Mouse (Mus musculus) CH12.LX (cell line): ENCODE measurements at regions not wholly inside any gene's neighbourhood (a gene's known extent, or its start where the extent isn't known, plus 50 kb on each side); places are given as distances from the start of the nearest gene placed in this dataset.

Experiments used
- DNase-seq: peaks from one replicate; pipeline ENCODE4 v3.0.0-alpha.2; 2013; ENCODE audit errors: extremely low read depth
- H3K27ac ChIP-seq: 2 replicates; pipeline ENCODE4 v1.5.1; 2012; ENCODE audit warnings: low read depth, mild to moderate bottlenecking, control low read depth, moderate library complexity; ENCODE audit not compliant: insufficient read depth
- H3K27me3 ChIP-seq: replicated peaks from 2 replicates; pipeline ENCODE3; 2012; ENCODE audit warnings: inconsistent platforms
- H3K36me3 ChIP-seq, 2 experiments: replicated peaks in 1 of 2; 2 replicates each; pipeline versions ENCODE3 to v1.6.1; 2012; ENCODE audit warnings: inconsistent platforms in 1 of 2, low read length in 1 of 2, mild to moderate bottlenecking in 1 of 2, mixed read lengths in 1 of 2, moderate library complexity in 1 of 2; ENCODE audit not compliant: control insufficient read depth in 1 of 2, insufficient read depth in 1 of 2
- H3K4me1 ChIP-seq, 2 experiments: 2 replicates each; pipeline ENCODE4 v1.6.1; 2012; ENCODE audit warnings: inconsistent platforms in 1 of 2, moderate library complexity in 1 of 2; ENCODE audit not compliant: insufficient read depth in 2 of 2, control insufficient read depth in 1 of 2
- H3K4me2 ChIP-seq: 2 replicates; pipeline ENCODE4 v1.6.1; 2012; ENCODE audit warnings: low read depth, mild to moderate bottlenecking, control low read depth; ENCODE audit not compliant: poor library complexity, insufficient read depth, severe bottlenecking
- H3K4me3 ChIP-seq, 3 experiments: fragments of 150-350 bp in 1 of 3; sonication (generic) in 1 of 3; replicated peaks in 1 of 3; 2 replicates each; pipeline versions ENCODE3 to v1.5.1; 2011 to 2012; ENCODE audit warnings: low read depth in 2 of 3, low read length in 2 of 3, mild to moderate bottlenecking in 2 of 3, moderate library complexity in 2 of 3, control low read depth in 1 of 3, improper control_type of control experiment in 1 of 3, inconsistent platforms in 1 of 3, mixed read lengths in 1 of 3; ENCODE audit not compliant: poor library complexity in 1 of 3
- H3K79me2 ChIP-seq: replicated peaks from 2 replicates; pipeline ENCODE4 v1.6.1; 2012; ENCODE audit warnings: mild to moderate bottlenecking, moderate library complexity; ENCODE audit not compliant: control insufficient read depth, poor library complexity, insufficient read depth, severe bottlenecking; ENCODE audit errors: extremely low read depth
- H3K9ac ChIP-seq: 2 replicates; pipeline ENCODE4 v1.6.1; 2012; ENCODE audit warnings: low read depth, mild to moderate bottlenecking, control low read depth, moderate library complexity; ENCODE audit not compliant: insufficient read depth
- H3K9me3 ChIP-seq: replicated peaks from 2 replicates; pipeline ENCODE3; 2012; ENCODE audit warnings: low read length, inconsistent platforms, mixed read lengths
- ELF1 ChIP-seq: IDR thresholded peaks from 2 replicates; pipeline ENCODE4 v1.6.1; 2014; ENCODE audit warnings: low read depth, mild to moderate bottlenecking, inconsistent platforms, low read length, improper control_type of control experiment
- HCFC1 ChIP-seq: IDR thresholded peaks from 2 replicates; pipeline ENCODE4 v1.6.1; 2012; ENCODE audit warnings: low read depth, mild to moderate bottlenecking, inconsistent platforms, low read length, improper control_type of control experiment
- IRF4 ChIP-seq: IDR thresholded peaks from 2 replicates; pipeline ENCODE4 v1.6.1; 2014; ENCODE audit warnings: low read depth, mild to moderate bottlenecking, inconsistent platforms, low read length, improper control_type of control experiment
- JUND ChIP-seq: conservative IDR thresholded peaks from 2 replicates; pipeline ENCODE4 v1.6.1; 2011; ENCODE audit warnings: low read depth, low read length, improper control_type of control experiment
- KAT2A ChIP-seq: IDR thresholded peaks from 2 replicates; pipeline ENCODE4 v1.6.1; 2012; ENCODE audit warnings: low read length, improper control_type of control experiment, inconsistent platforms; ENCODE audit not compliant: insufficient replicate concordance
- MAFK ChIP-seq: IDR thresholded peaks from 2 replicates; pipeline ENCODE4 v1.6.1; 2011; ENCODE audit warnings: low read length, improper control_type of control experiment; ENCODE audit not compliant: insufficient replicate concordance
- MEF2A ChIP-seq: IDR thresholded peaks from 2 replicates; pipeline ENCODE4 v1.6.1; 2014; ENCODE audit warnings: low read depth, mild to moderate bottlenecking, inconsistent platforms, low read length, improper control_type of control experiment, borderline replicate concordance
- MXI1 ChIP-seq: IDR thresholded peaks from 2 replicates; pipeline ENCODE4 v1.6.1; 2011; ENCODE audit warnings: mild to moderate bottlenecking, low read depth, low read length, improper control_type of control experiment
- NELFE ChIP-seq: IDR thresholded peaks from 2 replicates; pipeline ENCODE4 v1.6.1; 2011; ENCODE audit warnings: low read depth, low read length, improper control_type of control experiment
- NRF1 ChIP-seq: IDR thresholded peaks from 2 replicates; pipeline ENCODE4 v1.6.1; 2014; ENCODE audit warnings: low read depth, mild to moderate bottlenecking, inconsistent platforms, low read length, improper control_type of control experiment, moderate library complexity
- POLR2A ChIP-seq: IDR thresholded peaks from 2 replicates; pipeline ENCODE4 v1.6.1; 2011; ENCODE audit warnings: low read depth, mild to moderate bottlenecking, improper control_type of control experiment, low read length
- POLR2AphosphoS2 ChIP-seq: IDR thresholded peaks from 2 replicates; pipeline ENCODE4 v1.6.1; 2011; ENCODE audit warnings: low read depth, low read length, improper control_type of control experiment
- RAD21 ChIP-seq: IDR thresholded peaks from 2 replicates; pipeline ENCODE4 v1.6.1; 2011; ENCODE audit warnings: low read depth, mild to moderate bottlenecking, low read length, improper control_type of control experiment, moderate library complexity
- TBP ChIP-seq: conservative IDR thresholded peaks from 2 replicates; pipeline ENCODE4 v1.6.1; 2011; ENCODE audit warnings: low read depth, low read length, improper control_type of control experiment
- TCF12 ChIP-seq: IDR thresholded peaks from 2 replicates; pipeline ENCODE4 v1.6.1; 2014; ENCODE audit warnings: low read depth, mild to moderate bottlenecking, inconsistent platforms, low read length, improper control_type of control experiment
- USF1 ChIP-seq: IDR thresholded peaks from 2 replicates; pipeline ENCODE4 v1.6.1; 2014; ENCODE audit warnings: low read depth, mild to moderate bottlenecking, inconsistent platforms, low read length, improper control_type of control experiment
- USF2 ChIP-seq: conservative IDR thresholded peaks from 2 replicates; pipeline ENCODE4 v1.6.1; 2011; ENCODE audit warnings: low read depth, low read length, improper control_type of control experiment
- ZNF384 ChIP-seq: IDR thresholded peaks from 2 replicates; pipeline ENCODE4 v1.6.1; 2012; ENCODE audit warnings: low read depth, low read length, improper control_type of control experiment, inconsistent platforms
- dilution Hi-C: fragments of 300-500 bp; cut with MboI; formaldehyde crosslinking; loops from 2 replicates; pipeline ENCODE4 v1.14.3; 2020; ENCODE audit warnings: low sequenced_read_pairs; ENCODE audit not compliant: extremely low pct_unique_long_range_greater_than_20kb, extremely low pct_ligation_motif_present
- in situ Hi-C: fragments of 300-500 bp; cut with MboI; formaldehyde crosslinking; loops from 3 replicates; pipeline ENCODE4 v1.14.3; 2019; ENCODE audit warnings: low sequenced_read_pairs, low pct_ligation_motif_present, low pct_unique_long_range_greater_than_20kb, mixed read lengths

- Histone ChIP-seq H3K9me3 (peaks cover 33% of the 10 kb centered on the region), H3K4me2 (no peak overlapping the region), H3K27me3 (no peaks in the 10 kb centered on the region), H3K4me3 (no peak overlapping the region), H3K9ac (no peak overlapping the region), H3K4me1 (no peaks in the 10 kb centered on the region)
- no peak for DNase-seq
- TF ChIP-seq TBP (no peak), ELF1 (no peak)
- TF ChIP-seq, all 38 proteins: peak for 0
- H3K27ac ChIP-seq = no peak overlapping the region
- dilution Hi-C loops = no loop called here
- no peaks in the 10 kb centered on the region for H3K79me2 ChIP-seq
- in situ Hi-C loops = no loop called here
- no peaks in the 10 kb centered on the region for H3K36me3 ChIP-seq
These were observed 568.8 kb downstream of the Tfap2b start for GRCm38 (mm10) chr1:19777542-19777941.

DNA sequence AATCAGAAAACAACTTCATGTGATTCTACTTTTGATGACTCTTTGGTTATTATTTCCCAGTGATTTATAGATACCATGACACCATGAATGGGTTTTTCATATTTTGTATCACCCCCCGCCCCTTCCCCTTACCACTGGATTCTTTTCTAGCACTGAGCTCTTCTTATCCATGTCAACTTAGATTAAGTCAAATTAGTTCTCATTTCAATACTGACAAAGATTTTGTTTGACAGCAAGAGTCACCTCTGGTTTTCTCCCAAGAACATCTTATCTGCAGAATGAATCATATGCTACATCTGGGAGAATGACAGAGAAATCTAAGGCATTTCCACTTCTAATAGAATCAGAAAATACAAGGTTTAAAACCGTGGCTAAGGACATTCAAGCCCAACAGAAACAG lies 578.3 kb downstream of the Tfap2b start:
- dilution Hi-C loops = no loop called here
- Histone ChIP-seq H3K27me3 (no peaks in the 10 kb centered on the region), H3K4me2 (no peak overlapping the region), H3K9me3 (peaks cover 15% of the 10 kb centered on the region), H3K9ac (no peak overlapping the region), H3K27ac (no peak overlapping the region), H3K4me1 (no peaks in the 10 kb centered on the region), H3K79me2 (no peaks in the 10 kb centered on the region), H3K4me3 (no peak overlapping the region), H3K36me3 (no peaks in the 10 kb centered on the region)
- no peak for DNase-seq
- in situ Hi-C loops = no loop called here
- TF ChIP-seq ELF1 (no peak), MEF2A (no peak), NELFE (no peak), RAD21 (no peak), USF1 (no peak), ZNF384 (no peak), KAT2A (no peak), MXI1 (no peak), JUND (no peak), POLR2A (no peak)

DNA sequence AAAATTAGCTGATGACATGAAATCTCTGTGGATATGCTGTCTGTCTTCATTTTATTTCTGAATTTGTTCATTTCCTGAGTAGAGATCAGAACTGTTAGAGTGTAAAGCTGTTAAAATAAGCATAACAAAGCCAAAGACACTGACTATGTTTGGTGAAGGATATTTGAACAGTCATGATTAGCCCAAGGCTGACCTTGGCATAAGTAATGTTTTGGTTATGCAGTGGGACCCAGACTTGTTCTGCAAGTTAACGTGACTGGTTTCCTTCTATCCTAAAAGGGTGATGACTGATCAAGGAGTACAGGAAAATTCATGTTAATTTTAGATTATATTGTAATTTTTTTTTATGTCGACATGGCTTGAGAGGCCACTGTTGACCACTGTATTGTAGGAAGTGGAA lies 585.4 kb downstream of the Tfap2b start:
- in situ Hi-C loops = no loop called here
- no peak for TF ChIP-seq NRF1
- no peak for TF ChIP-seq POLR2A
- TF ChIP-seq USF2 = no peak
- TF ChIP-seq TCF12 = no peak
- no peak for TF ChIP-seq IRF4
- no peak for TF ChIP-seq POLR2AphosphoS2
- TF ChIP-seq USF1 = no peak
- TF ChIP-seq HCFC1 = no peak
- no peak for TF ChIP-seq MAFK
- dilution Hi-C loops = no loop called here

More for the DNA sequence above, 585.4 kb downstream of the Tfap2b start:
- Histone ChIP-seq H3K79me2 (no peaks in the 10 kb centered on the region), H3K9me3 (peaks cover 15% of the 10 kb centered on the region), H3K27ac (no peak overlapping the region), H3K9ac (no peak overlapping the region), H3K4me3 (no peak overlapping the region), H3K4me1 (no peaks in the 10 kb centered on the region), H3K36me3 (no peaks in the 10 kb centered on the region), H3K27me3 (no peaks in the 10 kb centered on the region), H3K4me2 (no peak overlapping the region)
- DNase-seq = no peak
